ENCODE assay signal across 8 mouse cellular contexts in genomic region chr11:59134373-59134997, GRCm38 (mm10). TPM values are rescaled to one million over a fixed set of nuclear protein-coding genes. Genes with fewer than 3 reads are reported as not detected.
DNase-seq lines count a peak whose midpoint lies in the region; ATAC-seq lines count a peak whose summit lies in the region.

No protein-coding gene starts in this region.

- DNase-seq in adrenal gland, postnatal 14 days = peak; percentile 35
- no peak for DNase-seq in adrenal gland, adult 8-10 months
- peak; percentile 33 for DNase-seq in R1 (ENCODE audit: low read depth, low spot score)
- peak; percentile 23 for DNase-seq in hindbrain, embryonic 10.5 days (ENCODE audit: low spot score)
- DNase-seq in lung, postnatal 36 days = peak; percentile 21
- peak; percentile 27 to 42 for DNase-seq in urinary bladder, postnatal 36 days (ENCODE audit: low spot score in 2 of 2)

- H3K9me3 ChIP-seq in hindbrain, embryonic 10.5 days = no peaks in the 10 kb centered on the region

- no peak for ATAC-seq in erythroid progenitor cell, adult 5-6 weeks (replicated peaks; ENCODE audit: low FRiP score, poor library complexity, severe bottlenecking)
- no peak for ATAC-seq in erythroblast, adult 5-6 weeks (replicated peaks; ENCODE audit: low FRiP score, poor library complexity, severe bottlenecking)

- 8% methylated on average over 35 of the region's 35 CpGs for WGBS in hindbrain, embryonic 10.5 days

- peak overlapping the region; percentile 43 for H3K4me3 ChIP-seq in hindbrain, embryonic 10.5 days

- H3K27ac ChIP-seq in hindbrain, embryonic 10.5 days = no peak overlapping the region

- H3K36me3 ChIP-seq in hindbrain, embryonic 10.5 days = no peaks in the 10 kb centered on the region

- H3K27me3 ChIP-seq in hindbrain, embryonic 10.5 days (ENCODE audit: insufficient read depth, poor library complexity, severe bottlenecking) = peaks cover 80% of the 10 kb centered on the region

- peaks cover 28% of the 10 kb centered on the region for H3K4me1 ChIP-seq in hindbrain, embryonic 10.5 days (replicated peaks)

RNA-seq across cellular contexts. Expression of gene Obscn, which starts 1.7 kb away (rescaled TPM):
- 0.98 and 1.1 TPM in 2 replicates for total RNA-seq in adrenal gland, postnatal 14 days (2021)
- total RNA-seq in adrenal gland, adult 8-10 months (2022) = 1 to 10 TPM; 1.5 to 2.2 (median 1.6) TPM
- 0.15 TPM in 1 of 2 replicates, not detected in the other for polyA plus RNA-seq in hindbrain, embryonic 10.5 days (2016; fragmentation: Nextera tagmentation; extraction: Ambion mirVana)
- under 0.01 and 0.42 TPM in 2 replicates for total RNA-seq in erythroid progenitor cell, adult 5-6 weeks (2015; ENCODE audit: low replicate concordance)
- 0.90 and 2.3 TPM in 2 replicates for total RNA-seq in erythroid progenitor cell, adult 5-6 weeks (2017; ENCODE audit: low replicate concordance)
- 0.42 and 0.96 TPM in 2 replicates for total RNA-seq in erythroblast, adult 5-6 weeks (2015; ENCODE audit: low replicate concordance)
- total RNA-seq in erythroblast, adult 5-6 weeks (2017; ENCODE audit: low replicate concordance) = 2.7 and 4.5 TPM in 2 replicates

RNA-seq across cellular contexts. Expression of gene Iba57, which starts 29.1 kb away (rescaled TPM):
- 18.3 and 19.4 TPM in 2 replicates for total RNA-seq in adrenal gland, postnatal 14 days (2021)
- 10 to 100 TPM; 19.3 to 23.3 (median 21.1) TPM for total RNA-seq in adrenal gland, adult 8-10 months (2022)
- polyA plus RNA-seq in hindbrain, embryonic 10.5 days (2016; fragmentation: Nextera tagmentation; extraction: Ambion mirVana) = 4.8 and 7.1 TPM in 2 replicates
- 17.2 and 33.9 TPM in 2 replicates for total RNA-seq in erythroid progenitor cell, adult 5-6 weeks (2015; ENCODE audit: low replicate concordance)
- 35.6 and 54.2 TPM in 2 replicates for total RNA-seq in erythroid progenitor cell, adult 5-6 weeks (2017; ENCODE audit: low replicate concordance)
- total RNA-seq in erythroblast, adult 5-6 weeks (2015; ENCODE audit: low replicate concordance) = 11.5 and 30.7 TPM in 2 replicates
- 64.1 and 74.6 TPM in 2 replicates for total RNA-seq in erythroblast, adult 5-6 weeks (2017; ENCODE audit: low replicate concordance)

RNA-seq across cellular contexts. Expression of gene Gjc2, which starts 48.5 kb away (rescaled TPM):
- total RNA-seq in adrenal gland, postnatal 14 days (2021) = 0.30 and 0.56 TPM in 2 replicates
- 1 to 10 TPM in 2 of 4 experiments, under 1 TPM in 2; 0.66 to 1.4 (median 1.2) TPM for total RNA-seq in adrenal gland, adult 8-10 months (2022)
- 0.14 and 0.20 TPM in 2 replicates for polyA plus RNA-seq in hindbrain, embryonic 10.5 days (2016; fragmentation: Nextera tagmentation; extraction: Ambion mirVana)
- not detected in 2 replicates for total RNA-seq in erythroid progenitor cell, adult 5-6 weeks (2015; ENCODE audit: low replicate concordance)
- total RNA-seq in erythroid progenitor cell, adult 5-6 weeks (2017; ENCODE audit: low replicate concordance) = not detected in 2 replicates
- not detected in 2 replicates for total RNA-seq in erythroblast, adult 5-6 weeks (2015; ENCODE audit: low replicate concordance)
- total RNA-seq in erythroblast, adult 5-6 weeks (2017; ENCODE audit: low replicate concordance) = not detected in 2 replicates

RNA-seq across cellular contexts. Expression of gene Guk1, which starts 57.5 kb away (rescaled TPM):
- total RNA-seq in adrenal gland, postnatal 14 days (2021) = 69.1 and 71.8 TPM in 2 replicates
- 10 to 100 TPM; 67.1 to 80.4 (median 72.1) TPM for total RNA-seq in adrenal gland, adult 8-10 months (2022)
- polyA plus RNA-seq in hindbrain, embryonic 10.5 days (2016; fragmentation: Nextera tagmentation; extraction: Ambion mirVana) = 113 and 119 TPM in 2 replicates
- total RNA-seq in erythroid progenitor cell, adult 5-6 weeks (2015; ENCODE audit: low replicate concordance) = 20.5 and 24.3 TPM in 2 replicates
- 14.2 and 30.1 TPM in 2 replicates for total RNA-seq in erythroid progenitor cell, adult 5-6 weeks (2017; ENCODE audit: low replicate concordance)
- total RNA-seq in erythroblast, adult 5-6 weeks (2015; ENCODE audit: low replicate concordance) = 13.8 and 20.4 TPM in 2 replicates
- total RNA-seq in erythroblast, adult 5-6 weeks (2017; ENCODE audit: low replicate concordance) = 4.5 and 8.2 TPM in 2 replicates
